Mouse (Mus musculus) spleen, adult 2 months (tissue): ENCODE data around the gene Gm2237. TPM values are rescaled to one million over a fixed set of nuclear protein-coding genes. Genes with fewer than 3 reads are reported as not detected.
"Not testable (repeated sequence)": the region's sequence is repeated elsewhere in the genome, so short reads cannot be mapped to it uniquely, and the experiment has no call there.

Experiments
- DNase-seq, 2 experiments: peaks; one replicate each; pipeline versions ENCODE4 v3.0.0 to v3.0.0-alpha.2; 2012 to 2021; ENCODE audit warnings: low spot score in 2 of 2, low read depth in 1 of 2
- H3K27ac ChIP-seq: fragments of 200-500 bp; 2 replicates; pipeline ENCODE4 v1.5.1; 2012; ENCODE audit warnings: low read length, inconsistent platforms; ENCODE audit not compliant: insufficient read depth
- H3K27me3 ChIP-seq: fragments of 200-500 bp; 2 replicates; pipeline ENCODE4 v1.6.1; 2012; ENCODE audit warnings: mild to moderate bottlenecking, moderate library complexity, low read length, inconsistent platforms; ENCODE audit not compliant: control insufficient read depth, insufficient read depth
- H3K36me3 ChIP-seq: fragments of 200-500 bp; 2 replicates; pipeline ENCODE4 v1.6.1; 2012; ENCODE audit warnings: mild to moderate bottlenecking, low read length, inconsistent platforms; ENCODE audit not compliant: control insufficient read depth, insufficient read depth
- H3K4me1 ChIP-seq: fragments of 200-500 bp; 2 replicates; pipeline ENCODE4 v1.6.1; 2011; ENCODE audit warnings: inconsistent platforms; ENCODE audit not compliant: control insufficient read depth, insufficient read depth, insufficient read length
- H3K4me3 ChIP-seq: fragments of 200-500 bp; 2 replicates; pipeline ENCODE4 v1.5.1; 2011; ENCODE audit warnings: mild to moderate bottlenecking, inconsistent platforms; ENCODE audit not compliant: insufficient read depth, insufficient read length; ENCODE audit errors: extremely low read depth
- WGBS: fragments of 180-500 bp; shearing (Covaris S2); methylation state at CpG from one replicate; pipeline ENCODE4 v1.1.7; 2018; 5-methylcytosine and 5-hydroxymethylcytosine counted together
- polyA plus RNA-seq: library from polyadenylated mRNA; depleted of rRNA; stranded (reverse); fragments of >200 nt; gene quantifications from 2 replicates; pipeline ENCODE4 v1.2.3, GENCODE M21; 2012; rRNA removed

Gm2237 gene
- polyA plus RNA-seq, result 0.20 TPM in 2 replicates

GRCm38 (mm10) chr14:19584804-19585667 is at the start of gene Gm2237:
Gene Gm2237, minus strand, starts transcription at chr14:19585135.
- H3K36me3 ChIP-seq, H3K27me3 ChIP-seq, H3K27ac ChIP-seq, H3K4me1 ChIP-seq: not testable (repeated sequence)
- 2% methylated on average over 30 of the region's 62 CpGs for WGBS
- H3K4me3 ChIP-seq, result peak within 1 kb of the TSS; percentile 51
- DNase-seq, result peak in 1 of 2 experiments; percentile 20

- WGBS, result 93% methylated on average over 1 of the region's 2 CpGs
- not testable (repeated sequence) for H3K4me3 ChIP-seq, H3K4me1 ChIP-seq, H3K27me3 ChIP-seq, H3K36me3 ChIP-seq, DNase-seq, H3K27ac ChIP-seq
Observed at GRCm38 (mm10) chr14:19602481-19602880, 17.5 kb upstream of the Gm2237 start, which contains the start of gene Gm5458. Gene Gm5458, minus strand, starts transcription at chr14:19602581.

- WGBS, result 82% methylated on average over 1 of the region's 3 CpGs
- not testable (repeated sequence) for H3K27me3 ChIP-seq, H3K4me1 ChIP-seq, H3K27ac ChIP-seq, DNase-seq, H3K36me3 ChIP-seq, H3K4me3 ChIP-seq
Observed at GRCm38 (mm10) chr14:19549863-19550262, 35.1 kb downstream of the Gm2237 start, which contains the start of gene Gm2244. Gene Gm2244, minus strand, starts transcription at chr14:19549963.

Other genes with a start within 250 kb of the Gm2237 start
- gene Gm21738, start 166.2 kb downstream of the Gm2237 start, polyA plus RNA-seq, result not detected in 2 replicates
- not detected in 2 replicates for gene Gm2244, start 35.2 kb downstream of the Gm2237 start, polyA plus RNA-seq
- not detected in 2 replicates for gene Gm5458, start 17.4 kb upstream of the Gm2237 start, polyA plus RNA-seq
- 5.9 and 6.4 TPM in 2 replicates for gene Nid2, start 166.1 kb upstream of the Gm2237 start, polyA plus RNA-seq
- gene Rtraf, start 238.7 kb upstream of the Gm2237 start, polyA plus RNA-seq, result 10.0 and 10.8 TPM in 2 replicates